In the genomic region with DNA sequence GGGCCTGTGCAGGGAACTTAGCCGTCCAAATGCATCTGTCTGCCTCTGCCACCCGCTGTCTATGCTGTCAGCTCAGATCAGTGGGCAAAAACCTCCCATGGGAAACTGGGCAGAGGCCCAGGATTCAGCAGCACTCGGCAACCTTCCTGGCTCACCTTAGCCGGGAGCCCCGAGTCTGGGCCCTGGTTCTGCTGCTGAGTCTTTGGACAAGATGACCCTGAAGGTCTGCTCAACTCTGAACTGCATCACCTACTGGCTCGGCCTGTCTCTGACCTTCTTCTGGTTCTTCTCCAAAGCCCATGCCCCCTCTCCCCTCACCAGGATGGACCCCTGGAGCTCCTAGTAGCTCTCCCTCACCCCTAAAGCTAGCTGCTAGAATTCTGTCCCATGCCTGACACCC, we compare ENCODE assay signal across 15 mouse cellular contexts. TPM values are rescaled to one million over a fixed set of nuclear protein-coding genes. Genes with fewer than 3 reads are reported as not detected.
A peak's percentile ranks its signal among the peaks of the same experiment; 100 is the strongest.
DNase-seq lines count a peak whose midpoint lies in the region; ATAC-seq and TF ChIP-seq lines count a peak whose summit lies in the region.
"Had no signal": no experiment of that assay in that cellular context is flagged by ENCODE, and none has a peak within 500 bp of the region (broad histone marks: within the 10 kb centered on the region; RNA-seq: fewer than 3 reads in every experiment).

No protein-coding gene starts in this region.

- DNase-seq in hindbrain, embryonic 10.5 days (ENCODE audit: low spot score) = no peak
- DNase-seq in hindbrain, embryonic 14.5 days (ENCODE audit: low spot score) = no peak
- no peak for DNase-seq in B cell, adult 2 months
- DNase-seq in right cerebral cortex, adult 18-20 months = no peak
- DNase-seq: cerebellum, adult 11 months; kidney, adult 8-10 months had no signal

- no peak overlapping the region for H3K4me2 ChIP-seq in hindbrain, embryonic 14.5 days (replicated peaks)
- peak overlapping the region; percentile 90 for H3K4me2 ChIP-seq in liver, embryonic 12.5 days
- H3K4me2 ChIP-seq: limb, embryonic 15.5 days had no signal

- H3K27me3 ChIP-seq in erythroblast, embryonic 14.5 days (ENCODE audit: control insufficient read depth) = no peaks in the 10 kb centered on the region
- H3K27me3 ChIP-seq in hindbrain, embryonic 10.5 days (ENCODE audit: insufficient read depth, poor library complexity, severe bottlenecking) = peaks cover 38% of the 10 kb centered on the region
- peaks cover 13% of the 10 kb centered on the region for H3K27me3 ChIP-seq in hindbrain, embryonic 14.5 days (ENCODE audit: control insufficient read depth, insufficient read depth, low read length)
- H3K27me3 ChIP-seq in E14TG2a.4 (ENCODE audit: insufficient read depth, low read length) = peaks cover 6% of the 10 kb centered on the region
- H3K27me3 ChIP-seq in liver, embryonic 12.5 days (replicated peaks) = no peaks in the 10 kb centered on the region
- H3K27me3 ChIP-seq: limb, embryonic 15.5 days had no signal

- WGBS in hindbrain, embryonic 10.5 days = 75% methylated on average over 6 of the region's 6 CpGs
- 70% methylated on average over 6 of the region's 6 CpGs for WGBS in hindbrain, embryonic 14.5 days
- 47% methylated on average over 6 of the region's 6 CpGs for WGBS in liver, embryonic 12.5 days (ENCODE audit: insufficient replicate concordance)

- peak overlapping the region; percentile 86 for H3K4me3 ChIP-seq in erythroblast, embryonic 14.5 days (replicated peaks)
- peak overlapping the region; percentile 12; the same call in 1 of the 2 replicates for H3K4me3 ChIP-seq in hindbrain, embryonic 10.5 days
- H3K4me3 ChIP-seq in hindbrain, embryonic 14.5 days (replicated peaks; ENCODE audit: low read length) = no peak overlapping the region
- 0 out of 2 replicates have a peak overlapping the region, but pooled peaks have one; percentile 7 for H3K4me3 ChIP-seq in E14TG2a.4 (replicated peaks; ENCODE audit: low read length)
- peak overlapping the region; percentile 97 for H3K4me3 ChIP-seq in liver, embryonic 12.5 days
- H3K4me3 ChIP-seq: gastrocnemius, adult 2 months; limb, embryonic 15.5 days; myocyte had no signal

- no peak for ATAC-seq in erythroblast, adult 5-6 weeks (replicated peaks; ENCODE audit: low FRiP score, poor library complexity, severe bottlenecking)
- no peak for ATAC-seq in hindbrain, embryonic 14.5 days (ENCODE audit: low FRiP score)
- ATAC-seq in liver, embryonic 12.5 days = no peak

- TF ChIP-seq CTCF in E14TG2a.4 (conservative IDR thresholded peaks at IDR 0.05; ENCODE audit: low read length) = no peak

- H3K27ac ChIP-seq in hindbrain, embryonic 10.5 days = peak overlapping the region; percentile 63
- no peak overlapping the region for H3K27ac ChIP-seq in hindbrain, embryonic 14.5 days
- peak overlapping the region; percentile 99 for H3K27ac ChIP-seq in liver, embryonic 12.5 days
- H3K27ac ChIP-seq: gastrocnemius, adult 2 months; limb, embryonic 15.5 days had no signal

- H3K4me1 ChIP-seq in erythroblast, embryonic 14.5 days (ENCODE audit: control insufficient read depth) = peaks cover 100% of the 10 kb centered on the region
- H3K4me1 ChIP-seq in hindbrain, embryonic 10.5 days (replicated peaks) = peaks cover 53% of the 10 kb centered on the region
- peaks cover 20% of the 10 kb centered on the region for H3K4me1 ChIP-seq in hindbrain, embryonic 14.5 days (replicated peaks; ENCODE audit: control insufficient read depth, insufficient read depth, low read length)
- H3K4me1 ChIP-seq in E14TG2a.4 (replicated peaks; ENCODE audit: low read depth, low read length) = peaks cover 93% of the 10 kb centered on the region
- peaks cover 98% of the 10 kb centered on the region for H3K4me1 ChIP-seq in liver, embryonic 12.5 days

- H3K36me3 ChIP-seq in erythroblast, embryonic 14.5 days (ENCODE audit: control insufficient read depth) = peaks cover 97% of the 10 kb centered on the region
- H3K36me3 ChIP-seq in hindbrain, embryonic 10.5 days = peaks cover 35% of the 10 kb centered on the region
- peaks cover 26% of the 10 kb centered on the region; the same call in 1 of the 2 replicates for H3K36me3 ChIP-seq in hindbrain, embryonic 14.5 days (replicated peaks; ENCODE audit: control insufficient read depth, insufficient read depth)
- peaks cover 74% of the 10 kb centered on the region for H3K36me3 ChIP-seq in E14TG2a.4 (ENCODE audit: insufficient read depth, low read length)
- peaks cover 75% of the 10 kb centered on the region for H3K36me3 ChIP-seq in liver, embryonic 12.5 days

- no peaks in the 10 kb centered on the region for H3K9me3 ChIP-seq in erythroblast, embryonic 14.5 days (ENCODE audit: control insufficient read depth, low read length)
- H3K9me3 ChIP-seq in hindbrain, embryonic 10.5 days = no peaks in the 10 kb centered on the region
- H3K9me3 ChIP-seq in hindbrain, embryonic 14.5 days (ENCODE audit: control insufficient read depth, low read length) = no peaks in the 10 kb centered on the region
- H3K9me3 ChIP-seq in E14TG2a.4 (ENCODE audit: low read length) = no peaks in the 10 kb centered on the region
- H3K9me3 ChIP-seq in liver, embryonic 12.5 days (replicated peaks) = no peaks in the 10 kb centered on the region
- H3K9me3 ChIP-seq: limb, embryonic 15.5 days had no signal

- no peak overlapping the region for H3K9ac ChIP-seq in hindbrain, embryonic 14.5 days
- H3K9ac ChIP-seq in liver, embryonic 12.5 days = peak overlapping the region; percentile 100
- H3K9ac ChIP-seq: limb, embryonic 15.5 days had no signal

RNA-seq across cellular contexts. Expression of a gene that starts 30.3 kb away (rescaled TPM):
- 28.7 and 30.6 TPM in 2 replicates for polyA plus RNA-seq in erythroblast, embryonic 14.5 days (2012)
- 21.3 and 21.9 TPM in 2 replicates for total RNA-seq in erythroblast, adult 5-6 weeks (2015; ENCODE audit: low replicate concordance)
- total RNA-seq in erythroblast, adult 5-6 weeks (2017; ENCODE audit: low replicate concordance) = 25.6 and 30.2 TPM in 2 replicates
- polyA plus RNA-seq in hindbrain, embryonic 10.5 days (2016; fragmentation: Nextera tagmentation; extraction: Ambion mirVana) = 2.7 and 4.0 TPM in 2 replicates
- polyA plus RNA-seq in hindbrain, embryonic 14.5 days (2014; fragmentation: Nextera tagmentation; extraction: Ambion mirVana) = 8.5 and 10.0 TPM in 2 replicates
- 17.3 and 19.7 TPM in 2 replicates for polyA plus RNA-seq in liver, embryonic 12.5 days (2016; fragmentation: Nextera tagmentation; extraction: Ambion mirVana)

RNA-seq across cellular contexts. Expression of a gene that starts 54.5 kb away (rescaled TPM):
- not detected in 2 replicates for polyA plus RNA-seq in erythroblast, embryonic 14.5 days (2012)
- not detected in 2 replicates for total RNA-seq in erythroblast, adult 5-6 weeks (2015; ENCODE audit: low replicate concordance)
- total RNA-seq in erythroblast, adult 5-6 weeks (2017; ENCODE audit: low replicate concordance) = not detected in 2 replicates
- 0.59 and 0.66 TPM in 2 replicates for polyA plus RNA-seq in hindbrain, embryonic 10.5 days (2016; fragmentation: Nextera tagmentation; extraction: Ambion mirVana)
- 0.41 TPM in 1 of 2 replicates, not detected in the other for polyA plus RNA-seq in hindbrain, embryonic 14.5 days (2014; fragmentation: Nextera tagmentation; extraction: Ambion mirVana)
- polyA plus RNA-seq in liver, embryonic 12.5 days (2016; fragmentation: Nextera tagmentation; extraction: Ambion mirVana) = 1.3 and 1.4 TPM in 2 replicates
- total RNA-seq: gastrocnemius, adult 2 months; left cerebral cortex, adult 18-20 months had no signal
- polyA plus RNA-seq: large intestine, adult 2 months had no signal
